Mouse (Mus musculus): ENCODE measurements around the gene Asb7. TPM values are rescaled to one million over a fixed set of nuclear protein-coding genes. Genes with fewer than 3 reads are reported as not detected.

The Asb7 gene
- 10 to 100 TPM; 20.0 to 20.8 TPM for total RNA-seq (2021)
- long read RNA-seq, experiment 1, full-length matches to known transcripts: 11 of 16 reads
- long read RNA-seq, experiment 1, partial matches to known transcripts: 4 of 16 reads
- long read RNA-seq, experiment 1, other reads (novel, unspliced or antisense): 1 of 16 reads
- long read RNA-seq, experiment 2, full-length matches to known transcripts: 8 of 16 reads
- long read RNA-seq, experiment 2, partial matches to known transcripts: 0 of 16 reads
- long read RNA-seq, experiment 2, other reads (novel, unspliced or antisense): 8 of 16 reads

- intact Hi-C loops (cut with DNase I): no loop called here
- DNase-seq (ENCODE audit: low spot score in 2 of 2): no peak
These were observed at the start of gene Asb7 for GRCm38 (mm10) chr7:66689294-66689619. Gene Asb7, minus strand, starts transcription at chr7:66689596.

- intact Hi-C loops (cut with DNase I): no loop called here
- DNase-seq (ENCODE audit: low spot score in 2 of 2): no peak
These were observed 48.0 kb upstream of the Asb7 start for GRCm38 (mm10) chr7:66737418-66737817.

- intact Hi-C loops (cut with DNase I): no loop called here
- DNase-seq (ENCODE audit: low spot score in 2 of 2): no peak
These were observed 45.6 kb upstream of the Asb7 start for GRCm38 (mm10) chr7:66734993-66735392.

- intact Hi-C loops (cut with DNase I): no loop called here
- DNase-seq (ENCODE audit: low spot score in 2 of 2): no peak
These were observed 45.1 kb upstream of the Asb7 start for GRCm38 (mm10) chr7:66734466-66734865.

- intact Hi-C loops (cut with DNase I): no loop called here
These were observed 44.5 kb upstream of the Asb7 start for GRCm38 (mm10) chr7:66733882-66734281.

GRCm38 (mm10) chr7:66733431-66733830, 44.0 kb upstream of the Asb7 start:
- intact Hi-C loops (cut with DNase I): no loop called here
- DNase-seq (ENCODE audit: low spot score in 2 of 2): no peak

More at GRCm38 (mm10) chr7:66733882-66734281, 44.5 kb upstream of the Asb7 start:
- no peak for DNase-seq (ENCODE audit: low spot score in 2 of 2)

- DNase-seq (ENCODE audit: low spot score in 2 of 2): no peak
- intact Hi-C loops (cut with DNase I): no loop called here
These were observed 39.8 kb upstream of the Asb7 start for GRCm38 (mm10) chr7:66729232-66729631.

GRCm38 (mm10) chr7:66728072-66728471, 38.7 kb upstream of the Asb7 start:
- no peak for DNase-seq (ENCODE audit: low spot score in 2 of 2)
- intact Hi-C loops (cut with DNase I): no loop called here

- no peak for DNase-seq (ENCODE audit: low spot score in 2 of 2)
- intact Hi-C loops (cut with DNase I): no loop called here
These were observed 35.6 kb upstream of the Asb7 start for GRCm38 (mm10) chr7:66724954-66725353.

- DNase-seq (ENCODE audit: low spot score in 2 of 2): no peak
- intact Hi-C loops (cut with DNase I): no loop called here
These were observed 35.1 kb upstream of the Asb7 start for GRCm38 (mm10) chr7:66724514-66724913.

GRCm38 (mm10) chr7:66711166-66711565, 21.8 kb upstream of the Asb7 start:
- DNase-seq (ENCODE audit: low spot score in 2 of 2): peak in 1 of 2 experiments; percentile 15
- intact Hi-C loops (cut with DNase I): loop anchor here (2.0 to 10.0 kb wide), 2 partner anchors 128 to 494 kb away; partner anchors contain the start of gene Adamts17

GRCm38 (mm10) chr7:66704631-66705030, 15.2 kb upstream of the Asb7 start:
- DNase-seq (ENCODE audit: low spot score in 2 of 2): no peak
- intact Hi-C loops (cut with DNase I): loop anchor here (10.0 kb wide), 1 partner anchor 930 kb away; no protein-coding TSS in a partner anchor

GRCm38 (mm10) chr7:66702721-66703120, 13.3 kb upstream of the Asb7 start:
- intact Hi-C loops (cut with DNase I): loop anchor here (10.0 kb wide), 1 partner anchor 932 kb away; no protein-coding TSS in a partner anchor
- DNase-seq (ENCODE audit: low spot score in 2 of 2): no peak

GRCm38 (mm10) chr7:66694467-66694866, 5.1 kb upstream of the Asb7 start:
- intact Hi-C loops (cut with DNase I): no loop called here
- no peak for DNase-seq (ENCODE audit: low spot score in 2 of 2)

GRCm38 (mm10) chr7:66689620-66690360, 394 bp upstream of the Asb7 start, which contains the start of gene Lins1:
Gene Lins1, plus strand, starts transcription at chr7:66689889.
- intact Hi-C loops (cut with DNase I): no loop called here
- peak; percentile 98 to 99 for DNase-seq (ENCODE audit: low spot score in 2 of 2)

- intact Hi-C loops (cut with DNase I): no loop called here
- no peak for DNase-seq (ENCODE audit: low spot score in 2 of 2)
These were observed 675 bp downstream of the Asb7 start for GRCm38 (mm10) chr7:66688721-66689120.

- intact Hi-C loops (cut with DNase I): no loop called here
- DNase-seq (ENCODE audit: low spot score in 2 of 2): no peak
These were observed 7.1 kb downstream of the Asb7 start for GRCm38 (mm10) chr7:66682119-66682863.

GRCm38 (mm10) chr7:66675800-66676199, 13.6 kb downstream of the Asb7 start:
- DNase-seq (ENCODE audit: low spot score in 2 of 2): no peak
- intact Hi-C loops (cut with DNase I): no loop called here

- no peak for DNase-seq (ENCODE audit: low spot score in 2 of 2)
- intact Hi-C loops (cut with DNase I): no loop called here
These were observed 22.3 kb downstream of the Asb7 start for GRCm38 (mm10) chr7:66667064-66667463.

GRCm38 (mm10) chr7:66663548-66663947, 25.8 kb downstream of the Asb7 start:
- DNase-seq (ENCODE audit: low spot score in 2 of 2): no peak
- intact Hi-C loops (cut with DNase I): loop anchor here (5.0 kb wide), 1 partner anchor 561 kb away; no protein-coding TSS in a partner anchor
